Mouse (Mus musculus) limb, embryonic 11.5 days (tissue): ENCODE results near the gene Clasp2. TPM values are rescaled to one million over a fixed set of nuclear protein-coding genes. Genes with fewer than 3 reads are reported as not detected.
"Not testable (repeated sequence)": the region's sequence is repeated elsewhere in the genome, so short reads cannot be mapped to it uniquely, and the experiment has no call there.

Experiments
- ATAC-seq: fragments of 200-750 bp; cut with Nextera tagmentation; 2 replicates; pipeline ENCODE4 v1.8.0; 2017; ENCODE audit warnings: low read depth; ENCODE audit not compliant: insufficient number of reproducible peaks, low FRiP score, low TSS enrichment
- DNase-seq: peaks from one replicate; pipeline ENCODE4 v3.0.0-alpha.2; 2015; ENCODE audit warnings: low spot score
- H3K27ac ChIP-seq: fragments of 300-500 bp; sonication (generic); replicated peaks from 2 replicates; pipeline ENCODE4 v1.5.1; 2014; ENCODE audit warnings: low read depth, mild to moderate bottlenecking, low read length
- H3K27me3 ChIP-seq: fragments of 300-500 bp; sonication (generic); 2 replicates; pipeline ENCODE4 v1.6.1; 2014; ENCODE audit warnings: mild to moderate bottlenecking, low read length, mixed read lengths; ENCODE audit not compliant: control insufficient read depth, insufficient read depth
- H3K36me3 ChIP-seq: fragments of 300-500 bp; sonication (generic); 2 replicates; pipeline ENCODE4 v1.6.1; 2014; ENCODE audit warnings: mild to moderate bottlenecking, low read length, moderate library complexity, mixed read lengths; ENCODE audit not compliant: control insufficient read depth, insufficient read depth
- H3K4me1 ChIP-seq: fragments of 300-500 bp; sonication (generic); 2 replicates; pipeline ENCODE4 v1.6.1; 2014; ENCODE audit warnings: low read length, mixed read lengths; ENCODE audit not compliant: control insufficient read depth, insufficient read depth
- H3K4me2 ChIP-seq: fragments of 300-500 bp; sonication (generic); 2 replicates; pipeline ENCODE4 v1.6.1; 2014; ENCODE audit warnings: low read depth, mild to moderate bottlenecking, moderate library complexity; ENCODE audit not compliant: severe bottlenecking
- H3K4me3 ChIP-seq: fragments of 300-500 bp; sonication (generic); 2 replicates; pipeline ENCODE4 v1.5.1; 2014; ENCODE audit warnings: low read depth, low read length
- H3K9ac ChIP-seq: fragments of 300-500 bp; sonication (generic); 2 replicates; pipeline ENCODE4 v1.6.1; 2014; ENCODE audit warnings: mild to moderate bottlenecking, low read length
- H3K9me3 ChIP-seq: fragments of 300-500 bp; sonication (generic); 2 replicates; pipeline ENCODE4 v1.6.1; 2016; ENCODE audit warnings: low read length; ENCODE audit not compliant: control insufficient read depth
- WGBS: fragments of 180-500 bp; shearing (Covaris S2); extraction: QIAGEN DNeasy Blood & Tissue Kit; methylation state at CpG from one replicate; pipeline ENCODE4 v1.1.7; 2014; 5-methylcytosine and 5-hydroxymethylcytosine counted together
- polyA plus RNA-seq: library from polyadenylated mRNA; unstranded; fragments of >200 nt; fragmentation: Nextera tagmentation; extraction: Ambion mirVana; gene quantifications from 2 replicates; pipeline ENCODE4 v1.2.1, GENCODE M21; 2014

The Clasp2 gene
- polyA plus RNA-seq, 1 experiment from 2014 or later: 29.6 TPM

GRCm38 (mm10) chr9:113763123-113763522 is 21.9 kb downstream of the Clasp2 start:
- H3K27ac ChIP-seq: no peak overlapping the region
- no peak overlapping the region for H3K4me2 ChIP-seq
- H3K9me3 ChIP-seq: no peaks in the 10 kb centered on the region
- H3K36me3 ChIP-seq: peaks cover 5% of the 10 kb centered on the region
- H3K27me3 ChIP-seq: no peaks in the 10 kb centered on the region
- ATAC-seq: no peak
- DNase-seq: no peak
- no peak overlapping the region for H3K4me3 ChIP-seq
- WGBS: 100% methylated on average over 3 of the region's 4 CpGs
- H3K4me1 ChIP-seq: no peaks in the 10 kb centered on the region
- H3K9ac ChIP-seq: no peak overlapping the region

GRCm38 (mm10) chr9:113770640-113771039 is 29.4 kb downstream of the Clasp2 start:
- WGBS: 86% methylated on average over 4 of the region's 4 CpGs
- no peaks in the 10 kb centered on the region; the same call in 1 of the 2 replicates for H3K36me3 ChIP-seq

DNA sequence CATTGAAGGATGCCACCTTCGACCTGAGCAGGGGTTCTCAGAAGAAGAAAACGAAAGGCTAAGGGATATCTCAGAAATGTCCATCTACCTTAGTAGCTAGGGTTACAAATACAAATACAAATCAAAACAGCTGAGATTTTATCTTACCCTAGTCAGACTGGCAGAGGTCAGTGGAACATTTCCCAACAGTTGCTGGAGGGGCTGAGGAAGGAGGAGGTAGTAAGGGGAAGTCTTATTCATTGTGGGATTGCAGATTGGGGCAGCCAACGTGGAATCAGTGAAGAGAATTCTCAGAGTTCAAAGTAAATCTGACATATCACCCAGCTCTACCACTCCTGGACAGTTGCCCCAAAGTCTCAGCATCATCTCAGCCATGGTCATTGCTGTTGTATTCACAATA is 39.6 kb downstream of the Clasp2 start:
- H3K4me3 ChIP-seq: no peak overlapping the region
- H3K9ac ChIP-seq: no peak overlapping the region
- H3K36me3 ChIP-seq: 0 out of 2 replicates have a peak, but pooled peaks cover 2% of the 10 kb centered on the region
- no peaks in the 10 kb centered on the region for H3K9me3 ChIP-seq
- H3K27me3 ChIP-seq: no peaks in the 10 kb centered on the region
- DNase-seq (no peak), ATAC-seq (no peak)
- no peak overlapping the region for H3K4me2 ChIP-seq
- H3K27ac ChIP-seq: no peak overlapping the region
- no peaks in the 10 kb centered on the region for H3K4me1 ChIP-seq
- WGBS: 85% methylated on average over 3 of the region's 3 CpGs

More at GRCm38 (mm10) chr9:113770640-113771039, 29.4 kb downstream of the Clasp2 start:
- Histone ChIP-seq H3K27me3 (no peaks in the 10 kb centered on the region), H3K9me3 (no peaks in the 10 kb centered on the region), H3K4me2 (no peak overlapping the region), H3K4me1 (no peaks in the 10 kb centered on the region), H3K4me3 (no peak overlapping the region), H3K9ac (no peak overlapping the region), H3K27ac (no peak overlapping the region)
- ATAC-seq (no peak), DNase-seq (no peak)

GRCm38 (mm10) chr9:113782362-113783005 is 41.2 kb downstream of the Clasp2 start:
- no peak for ATAC-seq
- 89% methylated on average over 4 of the region's 4 CpGs for WGBS
- no peaks in the 10 kb centered on the region for H3K27me3 ChIP-seq
- no peak overlapping the region for H3K27ac ChIP-seq
- H3K4me1 ChIP-seq: no peaks in the 10 kb centered on the region
- no peak overlapping the region for H3K4me2 ChIP-seq
- DNase-seq: no peak
- no peaks in the 10 kb centered on the region for H3K9me3 ChIP-seq
- no peak overlapping the region for H3K4me3 ChIP-seq
- no peaks in the 10 kb centered on the region for H3K36me3 ChIP-seq
- no peak overlapping the region for H3K9ac ChIP-seq

DNA sequence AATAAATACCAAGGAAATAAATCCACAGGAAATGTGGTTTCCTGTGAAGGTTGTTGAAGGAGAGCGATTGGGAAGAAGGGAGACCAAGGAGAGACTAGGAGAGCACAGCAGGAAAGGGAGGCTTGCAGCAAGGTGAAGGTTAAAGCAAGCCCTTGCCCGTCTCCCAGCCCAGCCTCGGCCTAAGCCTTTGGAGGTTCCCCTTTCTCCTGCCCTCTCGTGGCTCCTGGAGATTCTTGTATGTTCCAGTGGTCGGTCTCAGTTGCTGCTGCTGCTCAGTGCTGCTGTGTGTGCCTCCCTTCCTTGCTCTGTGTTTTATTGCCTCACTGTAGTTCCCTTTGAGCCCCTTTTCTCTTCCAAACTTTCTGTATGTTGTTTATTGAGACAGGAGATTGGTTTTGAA is 42.4 kb downstream of the Clasp2 start:
- H3K9me3 ChIP-seq: no peaks in the 10 kb centered on the region
- H3K36me3 ChIP-seq: no peaks in the 10 kb centered on the region
- ATAC-seq (no peak), DNase-seq (no peak)
- WGBS: 73% methylated on average over 5 of the region's 5 CpGs
- no peak overlapping the region for H3K4me3 ChIP-seq
- H3K9ac ChIP-seq: no peak overlapping the region
- H3K4me1 ChIP-seq: no peaks in the 10 kb centered on the region
- H3K27ac ChIP-seq: no peak overlapping the region
- H3K27me3 ChIP-seq: no peaks in the 10 kb centered on the region
- H3K4me2 ChIP-seq: no peak overlapping the region

DNA sequence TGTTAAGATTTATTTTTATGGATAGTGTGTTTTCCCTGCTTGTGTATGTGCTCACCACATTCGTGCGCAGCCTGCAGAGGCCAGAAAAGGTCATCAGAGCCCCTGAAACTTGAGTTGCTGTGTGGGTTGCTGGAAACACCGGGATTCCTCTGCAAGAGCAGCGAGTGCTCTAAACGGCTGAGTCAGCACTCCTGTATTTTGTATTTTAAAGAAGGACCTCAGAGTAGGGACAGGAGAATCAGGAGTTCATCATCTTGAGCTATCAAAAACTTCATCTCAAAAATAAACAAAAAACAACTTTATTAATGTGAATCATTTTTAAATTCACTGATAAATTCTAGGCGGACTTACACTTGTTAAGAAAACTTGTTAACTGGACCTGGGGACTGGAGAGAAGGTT is 48.0 kb downstream of the Clasp2 start:
- H3K9ac ChIP-seq, ATAC-seq, H3K27me3 ChIP-seq, H3K36me3 ChIP-seq, H3K9me3 ChIP-seq, DNase-seq, H3K4me3 ChIP-seq, H3K27ac ChIP-seq, H3K4me2 ChIP-seq: not testable (repeated sequence)
- WGBS: 40% methylated on average over 4 of the region's 6 CpGs
- H3K4me1 ChIP-seq: peaks cover 15% of the 10 kb centered on the region

- Histone ChIP-seq H3K4me2 (peak overlapping the region; percentile 55), H3K9me3 (no peaks in the 10 kb centered on the region), H3K27ac (peak overlapping the region; percentile 33; the same call in 1 of the 2 replicates), H3K4me3 (peak overlapping the region; percentile 24), H3K36me3 (no peaks in the 10 kb centered on the region), H3K9ac (peak overlapping the region; percentile 22; the same call in 1 of the 2 replicates), H3K27me3 (no peaks in the 10 kb centered on the region), H3K4me1 (peaks cover 15% of the 10 kb centered on the region)
- under 1% methylated on average over 17 of the region's 17 CpGs for WGBS
- DNase-seq (peak; percentile 74), ATAC-seq (peak; percentile 83)
Measured at GRCm38 (mm10) chr9:113792651-113793512, 51.6 kb downstream of the Clasp2 start.

GRCm38 (mm10) chr9:113793513-113793905 is 52.2 kb downstream of the Clasp2 start:
- DNase-seq (no peak), ATAC-seq (no peak)
- no peak overlapping the region for H3K27ac ChIP-seq
- peak overlapping the region; percentile 55 for H3K4me2 ChIP-seq
- no peaks in the 10 kb centered on the region for H3K9me3 ChIP-seq
- H3K9ac ChIP-seq: no peak overlapping the region; the same call in 1 of the 2 replicates
- H3K4me3 ChIP-seq: peak overlapping the region; percentile 24
- H3K27me3 ChIP-seq: no peaks in the 10 kb centered on the region
- no peaks in the 10 kb centered on the region for H3K36me3 ChIP-seq
- WGBS: 33% methylated on average over 3 of the region's 3 CpGs
- peaks cover 15% of the 10 kb centered on the region for H3K4me1 ChIP-seq
